In the genomic region with DNA sequence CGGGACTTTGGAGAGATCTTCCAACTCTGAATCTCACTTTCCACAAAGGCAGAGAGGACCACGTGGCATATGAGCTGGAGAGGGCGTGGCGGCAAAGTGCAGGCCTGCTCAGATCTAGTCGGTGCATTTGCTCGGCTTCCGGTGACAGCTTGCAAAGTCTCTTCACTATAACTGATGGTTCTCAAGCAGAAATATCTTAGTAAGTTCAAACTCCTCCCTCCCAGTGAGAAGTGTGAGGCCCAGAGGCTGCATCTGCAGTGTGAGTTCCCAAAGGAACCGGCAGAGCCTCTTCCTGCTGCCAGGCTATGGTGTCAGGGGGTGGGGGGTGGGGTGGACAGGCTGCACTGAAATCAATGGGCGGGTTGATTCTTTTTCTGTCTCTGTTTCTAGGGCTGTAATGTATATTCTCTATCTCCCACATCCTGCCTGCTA, we compare ENCODE assay signal across 8 mouse cellular contexts.
DNase-seq lines count a peak whose midpoint lies in the region; ATAC-seq and TF ChIP-seq lines count a peak whose summit lies in the region.

No protein-coding gene starts in this region.

- no peak for TF ChIP-seq CTCF in kidney, adult 2 months (conservative IDR thresholded peaks at IDR 0.05; ENCODE audit: insufficient read depth, insufficient read length, low read depth, low read length)

- TF ChIP-seq POLR2A in kidney, adult 2 months (IDR thresholded peaks at IDR 0.05; ENCODE audit: low read depth, low read length): no peak

- H3K27me3 ChIP-seq in kidney, adult 2 months (replicated peaks; ENCODE audit: control insufficient read depth, insufficient read depth, low read length): no peaks in the 10 kb centered on the region
- H3K27me3 ChIP-seq in hindbrain, embryonic 10.5 days (ENCODE audit: insufficient read depth, poor library complexity, severe bottlenecking): no peaks in the 10 kb centered on the region
- no peaks in the 10 kb centered on the region for H3K27me3 ChIP-seq in liver, embryonic 12.5 days (replicated peaks)

- H3K4me1 ChIP-seq in kidney, adult 2 months (ENCODE audit: control insufficient read depth, insufficient read depth, low read length): no peaks in the 10 kb centered on the region
- H3K4me1 ChIP-seq in hindbrain, embryonic 10.5 days (replicated peaks): peaks cover 44% of the 10 kb centered on the region
- H3K4me1 ChIP-seq in liver, embryonic 12.5 days: peaks cover 29% of the 10 kb centered on the region

- H3K4me2 ChIP-seq in liver, embryonic 12.5 days: peak overlapping the region; percentile 50

- 51% methylated on average over 9 of the region's 9 CpGs for WGBS in kidney, adult 2 months
- WGBS in hindbrain, embryonic 10.5 days: 56% methylated on average over 9 of the region's 9 CpGs
- 10% methylated on average over 9 of the region's 9 CpGs for WGBS in liver, embryonic 12.5 days (ENCODE audit: insufficient replicate concordance)

- peak; percentile 81 for ATAC-seq in liver, embryonic 12.5 days

- H3K9ac ChIP-seq in liver, embryonic 12.5 days: peak overlapping the region; percentile 25; the same call in 1 of the 2 replicates

- H3K27ac ChIP-seq in kidney, adult 2 months (ENCODE audit: insufficient read depth, low read depth, low read length): no peak overlapping the region
- H3K27ac ChIP-seq in hindbrain, embryonic 10.5 days: peak overlapping the region; percentile 80
- H3K27ac ChIP-seq in liver, embryonic 12.5 days: peak overlapping the region; percentile 72

- no peak for DNase-seq in kidney, adult 2 months
- no peak for DNase-seq in kidney, adult 9 months
- peak; percentile 35 for DNase-seq in c-Kit-positive CD71-positive TER-119-negative erythroid progenitor cells, embryonic 14.5 days (ENCODE audit: low read depth)
- no peak for DNase-seq in hindbrain, embryonic 10.5 days (ENCODE audit: low spot score)
- DNase-seq in right cerebral cortex, postnatal 36 days (ENCODE audit: low spot score in 2 of 2): peak; percentile 39 to 69
- no peak for DNase-seq in ovary, postnatal 14 days (ENCODE audit: low spot score)
- DNase-seq in B cell, adult 2 months: no peak

- H3K4me3 ChIP-seq in kidney, adult 2 months (ENCODE audit: insufficient read depth, low read depth, low read length): peak overlapping the region; percentile 11; the same call in 1 of the 2 replicates
- no peak overlapping the region for H3K4me3 ChIP-seq in hindbrain, embryonic 10.5 days
- no peak overlapping the region for H3K4me3 ChIP-seq in liver, embryonic 12.5 days

- no peaks in the 10 kb centered on the region for H3K9me3 ChIP-seq in hindbrain, embryonic 10.5 days
- no peaks in the 10 kb centered on the region for H3K9me3 ChIP-seq in liver, embryonic 12.5 days (replicated peaks)

- no peaks in the 10 kb centered on the region for H3K36me3 ChIP-seq in kidney, adult 2 months (ENCODE audit: control insufficient read depth, insufficient read depth, low read length)
- no peaks in the 10 kb centered on the region for H3K36me3 ChIP-seq in hindbrain, embryonic 10.5 days
- H3K36me3 ChIP-seq in liver, embryonic 12.5 days: no peaks in the 10 kb centered on the region

Comparison
In these comparisons a context has a peak if more than half of its experiments do, and no peak if none do; other contexts are left out.
1. DNase-seq: peak in c-Kit-positive CD71-positive TER-119-negative erythroid progenitor cells, embryonic 14.5 days (single experiment) and right cerebral cortex, postnatal 36 days (2 of 2); none in kidney, adult 2 months (single experiment), kidney, adult 9 months (single experiment), hindbrain, embryonic 10.5 days (single experiment), ovary, postnatal 14 days (single experiment) and B cell, adult 2 months (0 of 2).